Mouse (Mus musculus): ENCODE measurements around the gene Slc22a16.
"Not testable (repeated sequence)": the region's sequence is repeated elsewhere in the genome, so short reads cannot be mapped to it uniquely, and the experiment has no call there.

Gene Slc22a16

DNA sequence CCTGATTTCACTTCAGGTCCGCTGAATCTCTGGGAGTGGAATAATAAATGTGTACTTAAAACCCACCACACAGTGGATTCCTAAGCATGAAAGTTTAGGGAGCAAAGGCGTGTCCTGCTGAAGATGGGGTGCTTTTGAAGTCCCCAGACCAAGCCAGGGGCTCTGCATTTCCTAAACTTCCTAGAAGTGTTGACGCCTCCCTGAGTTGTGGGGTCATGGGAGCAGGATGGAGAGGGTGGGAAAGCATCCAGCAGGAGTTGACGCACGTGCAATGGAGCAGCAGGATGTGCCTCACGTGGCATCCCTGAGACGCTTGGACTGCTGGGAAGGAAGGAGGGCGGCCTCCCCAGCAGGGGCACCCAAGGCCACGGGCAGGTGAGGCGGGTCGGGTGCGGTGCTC, at the start of gene Slc22a16:
Gene Slc22a16 (plus strand): TSS at position 301 of the 400 bp plus-strand sequence.
- no peak for DNase-seq

DNA sequence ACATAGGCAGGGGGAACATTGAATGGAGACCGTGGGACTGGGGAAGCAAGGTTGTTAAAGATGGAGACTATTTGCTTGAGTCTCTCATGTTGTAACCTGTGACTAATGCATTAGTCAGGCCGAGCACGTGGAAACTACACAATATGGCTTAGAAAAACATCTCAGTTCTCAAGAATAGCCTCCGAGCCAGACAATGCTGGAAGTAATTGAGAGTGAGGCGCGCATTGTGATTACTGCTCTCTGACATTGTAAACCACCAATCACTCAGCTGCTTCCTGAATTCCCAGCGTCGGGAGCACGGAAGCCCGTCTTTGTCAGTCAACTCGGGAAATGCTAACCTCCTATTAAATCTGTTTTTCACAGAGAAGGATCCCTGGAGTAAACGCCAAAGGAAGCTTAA, 48.6 kb upstream of the Slc22a16 start:
- DNase-seq: no peak

DNA sequence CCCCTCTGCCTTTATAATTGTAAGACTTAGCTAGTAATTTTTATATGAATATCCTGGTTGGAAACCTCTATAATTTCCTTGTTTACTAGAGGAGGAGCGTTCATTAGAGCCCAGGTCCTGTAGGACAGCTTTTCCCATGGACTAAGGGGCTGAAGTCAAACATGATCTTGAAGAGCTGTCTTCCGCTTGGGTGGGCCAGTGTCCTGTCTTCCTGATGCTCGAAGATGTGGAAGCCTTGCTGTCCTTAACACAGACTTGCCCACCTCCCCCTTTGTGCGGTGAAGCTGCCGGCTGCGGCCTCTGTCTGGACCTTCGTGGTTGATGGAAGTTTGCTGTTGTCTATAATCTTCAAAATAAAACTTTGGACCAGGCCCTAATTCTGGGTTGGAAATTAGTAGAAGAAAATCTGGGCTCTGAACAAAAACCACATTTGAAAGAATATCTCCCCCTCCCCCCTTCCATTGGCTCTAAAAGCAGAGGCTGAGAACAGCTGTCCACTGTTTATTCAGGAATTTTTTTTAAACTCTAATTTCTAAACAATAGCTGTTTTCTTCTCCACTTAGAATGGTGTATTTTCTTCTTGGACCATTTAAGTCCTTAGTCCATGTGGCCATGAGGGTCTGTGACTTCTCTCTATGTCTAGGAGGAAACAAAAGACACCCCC, 46.7 kb upstream of the Slc22a16 start:
- no peak for DNase-seq

DNA sequence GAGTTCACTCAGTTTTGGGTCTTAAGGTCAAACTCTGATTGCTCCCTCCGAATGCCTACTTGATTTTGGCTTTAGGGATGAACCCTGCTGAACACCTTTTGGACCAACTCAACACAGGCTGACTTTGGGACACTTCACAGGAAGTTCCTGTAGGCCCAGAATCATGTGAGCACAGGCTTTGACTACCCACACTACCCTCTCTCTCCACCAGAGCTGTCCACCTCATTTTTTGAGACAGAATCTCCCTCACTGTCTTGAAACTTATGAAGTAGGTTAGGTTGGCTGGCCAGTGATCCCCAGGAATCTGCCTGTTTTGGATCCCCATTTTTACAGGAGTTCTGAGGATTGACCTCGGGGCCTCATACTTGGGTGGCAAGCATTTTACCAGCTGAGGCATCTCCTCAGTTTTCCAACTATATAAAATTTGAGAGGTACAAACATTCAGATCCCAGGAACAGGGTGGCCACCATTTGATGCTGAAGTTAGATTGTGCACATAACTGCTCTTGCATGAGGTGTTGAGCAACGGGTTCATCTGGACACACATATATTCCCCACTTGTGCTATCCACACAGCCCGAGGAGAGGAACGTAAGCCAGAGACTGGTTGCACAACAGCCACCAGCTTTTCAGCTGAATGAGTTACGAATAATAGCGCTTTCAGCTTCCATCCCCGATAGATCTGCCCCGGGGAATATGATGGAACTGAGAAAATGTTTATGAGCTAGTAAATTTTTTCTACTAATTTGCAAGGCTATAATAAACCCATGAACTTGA, 45.9 kb upstream of the Slc22a16 start:
- DNase-seq: no peak

DNA sequence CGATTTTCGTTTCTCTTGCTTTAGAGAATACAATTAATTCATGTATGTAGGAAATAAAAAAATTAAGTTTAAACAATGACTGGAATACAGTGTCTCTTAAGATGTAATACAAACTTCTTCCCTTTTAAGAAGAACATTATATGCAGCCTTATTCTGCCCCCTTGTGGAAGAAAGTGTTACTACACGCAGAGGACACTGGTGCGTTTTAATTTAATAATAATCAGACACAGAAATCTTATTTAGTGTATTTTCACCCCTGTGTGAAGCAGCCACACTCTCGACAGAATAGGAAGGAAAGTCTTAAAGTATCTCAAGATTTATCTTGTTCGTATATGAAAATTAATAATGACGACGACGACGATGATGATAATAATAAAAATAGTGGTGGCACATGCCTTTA, 45.1 kb upstream of the Slc22a16 start:
- DNase-seq: peak; percentile 33

DNA sequence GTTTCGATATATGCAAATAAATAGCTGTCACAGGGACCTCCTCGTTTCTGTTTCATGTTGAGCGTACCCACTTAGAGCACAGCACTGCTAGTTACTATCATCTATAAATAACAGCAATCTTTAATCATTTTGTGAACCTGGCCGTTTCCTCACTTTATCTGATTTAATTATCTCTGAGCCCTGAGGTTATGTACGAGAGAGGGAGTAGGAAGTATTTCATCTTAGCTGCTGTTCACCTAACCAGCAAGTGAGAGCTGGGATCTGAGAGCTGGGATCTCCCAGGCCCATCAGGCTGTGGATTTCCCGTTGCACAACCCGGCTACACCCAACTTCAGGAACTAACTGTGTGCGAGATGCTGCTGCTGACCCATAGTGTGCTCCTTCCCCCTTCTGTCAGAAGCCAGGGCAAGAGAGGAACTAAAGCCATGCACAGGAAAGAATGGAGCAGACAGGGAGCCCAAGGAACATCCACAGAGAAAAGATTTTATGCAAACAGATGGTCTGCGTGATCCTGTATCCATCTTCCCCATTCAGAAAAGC, 44.5 kb upstream of the Slc22a16 start:
- DNase-seq: no peak

DNA sequence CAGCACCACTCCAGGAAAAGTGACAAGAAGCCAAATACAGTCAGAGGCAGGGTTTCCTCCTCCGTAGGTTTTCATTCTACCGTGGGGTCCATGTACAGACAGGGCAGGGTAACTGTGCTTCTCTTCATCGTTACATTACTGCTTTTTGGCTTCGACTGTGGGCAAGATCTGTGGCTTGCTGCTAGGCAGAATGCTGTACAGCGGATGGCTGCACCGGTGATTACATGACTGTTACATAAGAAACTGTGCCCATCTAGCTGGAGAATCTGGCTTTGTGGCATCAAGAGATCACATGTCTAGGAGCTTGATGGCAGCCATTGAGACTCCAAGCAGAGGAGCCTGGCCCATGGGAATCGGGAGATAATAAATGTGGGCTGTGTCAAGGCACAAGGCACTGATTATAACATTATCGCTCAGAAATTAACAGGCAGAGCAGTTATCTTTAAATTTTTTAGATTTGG, 43.8 kb upstream of the Slc22a16 start:
- DNase-seq: no peak

DNA sequence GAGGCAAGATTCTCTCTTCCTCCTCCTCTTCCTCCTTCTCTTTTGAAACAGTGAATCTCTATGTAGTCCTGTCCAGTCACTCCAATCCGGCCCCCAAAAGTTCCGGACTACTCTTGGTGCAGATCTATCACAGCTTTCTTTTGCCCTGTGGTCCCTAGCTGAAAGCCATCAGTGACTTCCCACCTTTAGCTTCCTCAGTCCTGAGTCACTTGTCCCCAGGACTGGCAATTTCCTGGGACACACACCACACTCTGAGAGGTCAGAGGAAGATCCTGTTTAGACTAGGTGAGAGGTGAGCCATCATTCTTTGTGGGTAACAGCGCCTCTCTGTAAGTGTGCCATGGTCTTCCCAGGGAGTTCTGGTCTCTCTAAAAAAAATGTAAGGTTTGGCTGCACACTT, 43.1 kb upstream of the Slc22a16 start:
- no peak for DNase-seq

DNA sequence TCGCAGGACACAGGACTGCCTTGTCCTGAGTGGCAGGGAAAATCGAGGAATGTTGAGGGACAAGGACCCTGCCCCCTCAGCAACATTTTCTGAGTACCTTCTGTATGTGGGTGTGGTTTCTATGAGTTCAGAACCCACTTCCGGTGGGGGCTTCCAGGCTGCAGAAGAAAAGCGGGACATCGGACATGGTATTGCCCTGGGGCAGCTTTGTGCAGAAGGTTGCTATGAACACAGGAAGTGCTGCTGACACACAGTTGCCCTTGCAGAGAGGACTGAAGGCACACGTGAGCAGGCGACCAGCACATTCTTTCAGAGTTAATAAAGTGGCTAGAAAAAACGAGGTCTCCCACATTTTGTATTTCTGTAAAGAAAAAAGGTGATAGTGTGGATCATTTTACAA, 42.6 kb upstream of the Slc22a16 start:
- DNase-seq: no peak

DNA sequence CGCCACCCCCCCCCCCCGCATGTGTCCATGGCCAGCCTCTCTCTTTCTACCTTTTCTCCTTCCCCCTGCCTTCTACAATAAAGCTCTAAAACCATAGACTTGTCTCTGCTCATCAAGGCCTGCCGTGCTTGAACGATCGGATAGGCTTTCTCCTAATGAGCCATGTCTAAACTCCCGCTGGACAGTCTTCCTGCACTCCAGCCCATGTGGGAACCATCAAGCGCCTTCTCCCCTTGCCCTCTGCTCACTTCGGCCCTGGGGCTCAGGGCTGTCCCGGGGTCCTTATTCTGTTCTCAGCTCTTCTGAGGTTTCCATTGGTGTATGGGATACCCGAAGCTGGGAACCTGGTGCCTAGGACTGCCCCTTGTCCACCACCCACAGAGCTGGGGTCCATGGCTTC, 41.5 kb upstream of the Slc22a16 start:
- no peak for DNase-seq

DNA sequence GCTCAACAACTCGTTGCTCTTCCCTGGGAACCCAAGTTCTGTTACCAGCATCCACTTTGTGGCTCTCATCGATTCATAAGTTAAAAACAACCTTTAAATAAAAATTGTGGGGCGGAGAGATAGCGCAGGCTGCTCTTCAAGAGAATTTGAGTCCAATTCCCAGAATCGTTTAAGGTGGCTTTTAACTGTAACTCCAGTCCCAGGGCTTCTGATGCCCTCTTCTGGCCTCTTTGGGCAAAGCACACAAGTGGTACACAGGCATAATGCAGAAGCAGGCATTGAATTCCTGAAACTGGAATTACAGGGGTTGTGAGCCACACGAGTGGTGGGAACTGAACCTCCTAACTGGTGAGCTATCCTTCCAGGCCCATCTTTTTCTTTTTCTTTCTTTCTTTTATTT, 40.5 kb upstream of the Slc22a16 start:
- DNase-seq: no peak

DNA sequence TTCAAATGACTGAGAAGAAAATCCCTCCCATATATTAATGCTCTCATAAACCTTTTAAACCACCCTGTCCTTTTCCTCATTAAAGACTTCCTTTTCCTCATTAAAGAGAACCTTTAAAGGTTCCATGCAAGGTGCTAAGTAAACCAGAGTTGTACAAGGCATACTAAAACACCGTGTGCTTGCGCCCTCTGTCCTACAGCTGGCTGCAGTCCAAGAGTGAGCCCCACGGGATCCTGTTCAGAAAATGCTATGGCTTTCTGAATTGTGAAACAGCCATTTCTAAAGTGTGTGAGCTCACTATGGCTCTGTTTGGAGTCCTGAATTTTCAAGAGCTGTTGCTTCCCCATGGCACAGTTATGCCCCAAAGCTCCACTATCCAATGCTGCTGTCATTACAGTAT, 39.5 kb upstream of the Slc22a16 start:
- no peak for DNase-seq

DNA sequence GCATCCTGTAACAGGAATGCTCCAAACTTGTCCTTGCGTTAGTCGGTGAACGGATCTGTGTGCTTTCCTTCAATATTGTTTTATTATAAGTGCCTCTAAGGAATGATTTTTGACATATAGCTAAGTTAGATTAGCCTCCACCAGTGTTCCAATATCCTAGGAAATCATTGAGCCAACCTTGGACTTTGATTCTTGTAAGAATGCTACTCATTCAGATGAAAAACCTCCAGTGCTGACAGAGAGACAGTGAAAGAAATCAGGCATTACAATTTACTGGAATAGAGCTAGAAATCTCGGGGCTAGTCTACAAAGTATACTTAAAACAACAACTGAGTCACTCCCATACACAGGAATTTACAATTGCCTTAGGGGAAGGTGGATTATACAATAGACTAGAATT, 37.5 kb upstream of the Slc22a16 start:
- not testable (repeated sequence) for DNase-seq

DNA sequence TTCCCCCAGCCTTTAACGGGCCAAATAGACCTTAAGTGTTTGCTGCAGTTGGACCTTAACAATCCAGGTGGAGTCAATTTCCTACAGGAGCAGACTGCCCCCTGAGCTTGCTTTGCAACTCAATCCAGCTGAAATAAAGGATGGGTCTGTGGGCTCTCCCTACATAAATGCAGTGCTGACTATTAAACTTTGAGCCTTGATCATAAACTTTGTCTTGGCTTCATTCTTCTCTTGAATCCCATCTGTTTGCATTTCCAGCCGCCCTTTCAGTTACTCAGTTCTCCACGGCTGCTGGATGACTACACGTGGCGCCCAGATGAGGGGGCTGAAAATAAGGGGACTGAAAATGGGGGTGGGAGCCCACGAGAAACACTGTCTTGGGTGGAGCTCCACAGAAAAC, 28.8 kb upstream of the Slc22a16 start:
- no peak for DNase-seq

DNA sequence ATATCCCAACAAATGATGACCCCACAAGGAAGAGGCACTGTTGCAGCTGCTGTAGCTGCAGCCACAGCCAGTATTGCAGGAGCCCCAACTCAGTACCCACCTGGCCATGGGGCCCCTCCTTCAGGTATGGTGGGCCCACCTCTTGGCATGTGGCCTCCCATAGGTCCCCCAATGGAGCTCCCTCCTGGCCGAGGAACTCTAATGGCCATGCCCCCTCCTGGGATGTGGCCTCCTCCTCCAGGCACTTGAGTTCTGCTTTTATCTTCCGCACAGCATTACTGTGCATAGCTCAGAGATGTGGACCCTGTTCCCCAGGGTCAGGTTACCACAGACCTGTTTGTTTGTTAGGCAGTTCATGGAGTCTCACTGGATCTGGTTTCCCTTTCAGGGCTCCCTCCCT, 20.8 kb upstream of the Slc22a16 start:
- DNase-seq: no peak

DNA sequence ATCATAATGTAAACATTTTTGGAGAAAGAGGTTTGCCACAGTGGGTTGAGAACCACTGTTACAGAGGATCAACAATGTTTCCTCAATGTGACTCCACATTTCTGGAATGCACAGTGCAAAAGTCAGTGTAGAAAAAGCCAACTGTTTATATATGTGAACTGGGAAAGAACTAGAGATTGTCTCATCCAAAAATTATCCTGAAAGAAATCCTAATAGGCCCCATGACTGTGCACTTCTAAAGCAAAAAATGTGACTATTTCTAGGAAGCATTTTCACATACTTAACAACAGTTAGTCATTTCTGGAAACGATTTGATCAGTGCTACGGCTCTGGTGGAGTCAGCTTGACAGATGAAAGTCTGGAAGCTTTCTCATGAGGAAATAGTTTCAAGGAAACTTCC, 18.3 kb upstream of the Slc22a16 start:
- no peak for DNase-seq

DNA sequence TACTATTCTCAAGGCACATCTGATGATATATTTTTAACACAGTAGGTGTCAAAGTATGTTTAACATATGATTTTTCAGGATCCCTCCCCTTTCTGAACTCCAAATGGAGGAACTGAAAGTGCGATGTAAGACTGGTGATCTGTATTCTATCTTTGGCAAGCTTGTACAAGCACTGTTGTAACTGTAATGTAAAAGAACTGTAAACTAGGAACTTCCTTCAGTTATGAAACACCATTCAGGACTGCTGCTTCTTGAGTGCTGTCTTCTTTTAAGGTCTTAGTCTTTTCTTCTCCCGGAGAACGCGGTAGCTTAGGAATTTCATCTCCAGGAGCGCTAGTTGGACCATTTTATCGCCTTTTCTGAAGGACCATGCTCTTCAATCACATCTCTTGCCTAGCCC, 4.4 kb upstream of the Slc22a16 start:
- not testable (repeated sequence) for DNase-seq

DNA sequence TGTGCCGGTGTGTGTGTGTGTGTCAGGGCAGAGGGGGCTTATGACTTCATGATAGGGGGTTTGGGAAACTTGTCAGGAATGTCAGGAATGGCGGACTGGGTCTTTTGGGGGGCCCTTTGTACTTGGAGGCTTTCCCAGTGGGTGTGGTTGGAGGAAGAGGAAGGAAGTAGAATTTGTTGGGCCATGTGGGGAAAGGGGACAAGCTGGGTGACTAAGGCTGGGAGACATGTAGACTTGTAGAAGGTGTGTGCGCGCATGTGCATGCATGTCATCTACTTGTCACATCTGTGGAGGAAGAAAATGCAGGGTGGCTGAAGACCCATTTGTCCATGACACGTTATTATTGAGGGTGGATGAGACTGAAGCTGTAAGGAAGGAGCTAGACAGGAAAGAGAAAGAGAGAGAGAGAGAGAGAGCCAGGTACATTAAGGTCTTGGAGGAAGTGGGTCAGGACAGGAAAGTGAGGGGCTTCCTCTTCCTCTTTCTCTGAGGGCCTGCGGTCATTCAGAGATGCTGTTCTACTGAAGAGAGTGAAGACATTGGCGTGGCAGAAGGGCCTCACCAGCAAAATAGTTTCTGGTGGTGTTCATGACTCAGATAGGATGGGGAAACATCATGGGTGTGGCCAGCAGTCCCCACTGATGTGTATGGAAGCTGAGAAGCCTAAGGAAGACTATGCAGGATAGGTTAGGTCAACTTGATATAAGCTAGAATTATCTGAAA, 5.9 kb downstream of the Slc22a16 start:
- no peak for DNase-seq

DNA sequence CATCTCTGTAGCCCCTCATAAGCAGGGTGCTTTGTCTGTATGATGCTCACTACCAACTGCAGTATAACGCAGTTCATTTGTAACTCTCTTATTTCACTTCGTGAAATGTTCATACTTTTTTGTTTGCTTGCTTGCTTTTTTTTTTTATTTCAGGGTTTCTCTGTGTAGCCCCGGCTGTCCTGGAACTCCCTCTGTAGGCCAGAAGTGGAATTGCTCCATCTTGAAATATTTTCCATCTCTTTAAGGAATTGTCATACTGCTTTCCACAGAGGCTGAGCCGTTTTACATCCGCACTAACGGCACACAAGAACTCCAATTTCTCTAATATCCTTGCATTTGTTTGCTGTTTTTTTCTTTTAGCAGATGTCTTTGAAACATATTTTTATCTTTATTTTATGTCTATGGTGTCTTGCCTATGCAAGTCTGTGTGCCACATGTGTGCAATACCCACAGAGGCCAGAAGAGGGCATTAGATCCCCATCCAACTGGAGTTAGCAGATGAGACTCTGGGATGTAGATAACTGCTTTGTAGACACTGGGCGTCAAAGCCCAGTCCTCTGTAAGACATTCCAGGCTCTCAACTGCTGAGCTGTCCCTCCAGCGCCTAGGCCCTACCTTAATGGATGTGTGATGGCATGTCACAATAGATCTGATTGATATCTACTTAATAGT, 13.6 kb downstream of the Slc22a16 start:
- no peak for DNase-seq

DNA sequence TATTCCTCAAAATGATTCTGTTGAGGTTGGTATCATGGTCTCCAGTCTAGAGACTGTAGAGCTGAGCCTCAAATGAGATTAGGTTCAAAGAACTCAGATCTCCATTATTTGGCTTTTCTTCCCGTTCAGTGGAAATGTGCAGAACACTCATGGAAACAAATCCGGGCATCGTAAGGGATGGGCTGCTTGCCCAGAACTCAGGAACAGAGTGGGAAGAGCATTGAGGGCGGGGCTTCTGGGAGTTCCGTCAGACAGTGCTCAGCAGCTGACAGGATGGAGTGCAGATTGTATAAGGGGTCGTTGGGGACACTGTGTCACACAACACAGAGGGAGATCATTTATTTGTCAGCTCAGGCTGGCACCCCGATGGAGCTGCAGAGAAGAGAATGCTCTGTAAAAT, 22.1 kb downstream of the Slc22a16 start:
- DNase-seq: no peak

DNA sequence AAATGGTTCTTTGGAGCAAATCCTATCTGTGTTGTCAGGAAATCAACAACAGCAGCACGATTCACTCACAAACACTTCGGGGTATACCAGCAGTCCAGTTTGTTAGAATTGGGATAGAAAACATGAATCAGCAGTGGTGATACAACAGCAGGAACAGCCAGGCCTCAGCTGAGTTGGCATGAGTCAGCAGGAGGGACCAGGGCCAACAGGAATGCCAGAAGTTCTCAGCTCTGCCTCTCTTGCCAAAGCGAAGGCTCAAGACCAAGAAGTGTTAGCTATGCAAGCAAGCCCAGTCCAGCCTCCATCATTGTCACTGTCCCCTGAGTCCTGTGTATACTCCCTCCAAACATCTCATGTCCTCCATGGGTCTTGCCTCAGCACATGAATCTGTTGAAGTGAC, 27.0 kb downstream of the Slc22a16 start:
- DNase-seq: no peak

DNA sequence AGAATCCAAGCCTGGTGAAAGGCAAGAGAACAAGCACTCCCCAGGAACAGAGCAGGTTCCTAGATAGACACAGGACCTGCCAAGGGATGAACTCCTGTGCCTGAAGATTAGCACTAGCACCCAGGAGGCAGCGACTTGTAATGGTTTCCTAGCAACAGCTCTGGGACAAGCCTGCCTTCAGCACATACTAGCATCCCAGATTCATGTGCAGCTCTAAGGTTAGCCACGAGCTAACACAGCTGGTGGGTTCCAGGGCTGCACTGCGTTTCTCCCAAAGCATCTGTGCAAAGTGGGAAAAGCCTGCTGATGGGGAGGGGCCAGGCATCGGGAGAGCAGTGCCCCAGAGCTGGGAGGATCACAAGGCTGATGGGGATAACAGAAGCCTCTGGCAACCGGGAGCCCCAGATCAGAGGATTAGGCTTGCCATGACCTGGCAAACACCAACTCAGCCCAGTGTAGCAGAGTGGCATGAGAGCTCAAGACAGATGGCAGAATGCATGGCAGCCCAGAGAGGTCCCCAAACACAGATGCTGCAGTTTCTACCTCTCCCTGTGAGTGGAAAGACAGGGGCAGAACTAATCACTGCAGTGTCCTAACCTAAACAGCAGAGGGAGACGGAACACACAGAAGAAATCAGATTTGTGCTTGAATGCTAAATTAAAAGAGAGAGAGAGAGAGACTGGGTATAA, 34.7 kb downstream of the Slc22a16 start:
- DNase-seq: no peak

DNA sequence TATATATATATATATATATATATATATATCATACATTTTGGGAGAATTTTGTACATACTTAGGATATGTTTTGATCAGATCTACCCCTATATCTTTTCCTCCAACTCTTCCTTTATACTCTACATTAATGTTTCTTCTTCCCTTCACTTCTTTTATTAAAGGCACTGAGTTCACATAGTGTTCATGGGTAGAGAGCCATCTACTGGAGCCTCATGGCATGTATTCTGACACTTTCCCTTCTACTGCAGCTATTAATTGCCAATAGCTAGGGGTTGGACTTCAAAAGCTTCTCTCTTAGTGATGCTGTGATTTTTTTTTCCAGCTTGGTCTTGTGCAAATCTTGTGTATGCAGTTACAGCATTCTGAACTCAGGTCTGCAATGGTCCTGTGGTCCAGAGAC, 47.8 kb downstream of the Slc22a16 start:
- no peak for DNase-seq

Data from cerebellum, adult 11 months (tissue).